Mouse (Mus musculus) kidney, postnatal 0 days (tissue): Measurements from ENCODE around the gene Cd47. TPM values are rescaled to one million over a fixed set of nuclear protein-coding genes. Genes with fewer than 3 reads are reported as not detected.

Experiments
- ATAC-seq: fragments of 200-750 bp; cut with Nextera tagmentation; replicated peaks from 2 replicates; pipeline ENCODE4 v1.8.0; 2017; ENCODE audit warnings: low read depth, moderate number of reproducible peaks, moderate TSS enrichment, moderate library complexity; ENCODE audit not compliant: low FRiP score
- DNase-seq: peaks from one replicate; pipeline ENCODE4 v3.0.0-alpha.2; 2016; ENCODE audit warnings: low spot score
- H3K27ac ChIP-seq: fragments of 300-500 bp; sonication (generic); 2 replicates; pipeline ENCODE4 v1.5.1; 2014; ENCODE audit warnings: mild to moderate bottlenecking
- H3K27me3 ChIP-seq: fragments of 300-500 bp; sonication (generic); 2 replicates; pipeline ENCODE4 v1.6.1; 2014; ENCODE audit warnings: low read length, mixed read lengths; ENCODE audit not compliant: insufficient read depth
- H3K36me3 ChIP-seq: fragments of 300-500 bp; sonication (generic); 2 replicates; pipeline ENCODE4 v1.6.1; 2014; ENCODE audit warnings: low read length, mixed read lengths; ENCODE audit not compliant: insufficient read depth
- H3K4me1 ChIP-seq: fragments of 300-500 bp; sonication (generic); replicated peaks from 2 replicates; pipeline ENCODE4 v1.6.1; 2014; ENCODE audit warnings: antibody characterized with exemption, low read length, mixed read lengths; ENCODE audit not compliant: insufficient read depth
- H3K4me2 ChIP-seq: fragments of 300-500 bp; sonication (generic); 2 replicates; pipeline ENCODE4 v1.6.1; 2014; ENCODE audit warnings: mild to moderate bottlenecking, low read length, moderate library complexity, mixed read lengths
- H3K4me3 ChIP-seq: fragments of 300-500 bp; sonication (generic); replicated peaks from 2 replicates; pipeline ENCODE4 v1.5.1; 2014; ENCODE audit warnings: low read depth, low read length
- H3K9ac ChIP-seq: fragments of 300-500 bp; sonication (generic); 2 replicates; pipeline ENCODE4 v1.6.1; 2014; ENCODE audit warnings: low read depth, low read length
- H3K9me3 ChIP-seq: fragments of 300-500 bp; sonication (generic); replicated peaks from 2 replicates; pipeline ENCODE4 v1.6.1; 2016; ENCODE audit warnings: low read length, inconsistent platforms, mixed read lengths
- CTCF ChIP-seq: IDR thresholded peaks from 2 replicates; pipeline ENCODE4 v1.5.1; 2016; ENCODE audit warnings: antibody characterized with exemption, low read depth, mild to moderate bottlenecking, moderate library complexity
- WGBS: fragments of 180-500 bp; shearing (Covaris S2); extraction: QIAGEN DNeasy Blood & Tissue Kit; methylation state at CpG from one replicate; pipeline ENCODE4 v1.1.7; 2014; 5-methylcytosine and 5-hydroxymethylcytosine counted together
- polyA plus RNA-seq: library from polyadenylated mRNA; unstranded; fragments of >200 nt; fragmentation: Nextera tagmentation; extraction: Ambion mirVana; gene quantifications from 2 replicates; pipeline ENCODE4 v1.2.1, GENCODE M21; 2015

Gene Cd47
- polyA plus RNA-seq, 1 experiment from 2014 or later = 95.6 TPM

GRCm38 (mm10) chr16:49874546-49874945 is 74.2 kb downstream of the Cd47 start:
- Histone ChIP-seq H3K4me3 (no peak overlapping the region), H3K4me2 (no peak overlapping the region), H3K27ac (no peak overlapping the region), H3K9me3 (no peaks in the 10 kb centered on the region), H3K27me3 (no peaks in the 10 kb centered on the region), H3K36me3 (no peaks in the 10 kb centered on the region), H3K4me1 (no peaks in the 10 kb centered on the region), H3K9ac (no peak overlapping the region)
- DNase-seq (no peak), ATAC-seq (no peak)
- 81% methylated on average over 1 of the region's 1 CpGs for WGBS
- TF ChIP-seq CTCF = no peak

DNA sequence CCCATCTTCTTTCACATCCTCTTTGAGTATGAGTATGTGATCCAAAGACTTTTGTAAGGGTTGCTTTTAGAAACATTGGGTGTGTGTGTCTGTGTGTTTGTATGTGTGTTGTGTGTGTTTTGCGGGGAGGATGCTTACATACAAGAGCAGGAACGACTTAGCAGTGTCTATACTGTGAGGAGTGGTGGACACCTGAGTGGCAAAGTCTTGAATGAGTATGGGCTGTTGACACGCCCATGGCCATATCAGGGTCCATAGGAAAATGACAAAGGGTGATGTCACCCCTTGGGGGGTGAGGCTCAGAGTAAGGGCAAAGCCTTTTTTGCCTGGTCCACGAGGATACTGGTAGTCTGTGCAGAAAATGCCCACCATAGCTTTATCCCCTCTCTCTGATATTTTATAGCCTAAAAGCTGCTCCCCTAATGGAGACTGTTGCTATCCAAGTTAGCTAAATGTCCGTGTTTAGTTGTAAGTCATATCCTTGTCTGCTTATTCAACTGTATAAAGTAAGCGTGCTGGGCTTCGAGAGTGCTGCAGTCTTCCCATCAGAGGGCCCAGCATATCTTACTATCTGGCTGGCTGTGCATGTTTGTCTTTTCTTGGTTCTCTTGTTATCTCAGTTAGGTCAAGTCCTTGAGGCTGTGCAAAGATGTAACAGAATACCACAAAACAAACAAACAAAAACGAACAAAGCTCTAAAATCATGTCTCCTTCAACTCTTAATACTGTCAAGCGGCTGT is 76.1 kb downstream of the Cd47 start:
- H3K9me3 ChIP-seq = no peaks in the 10 kb centered on the region
- no peak for TF ChIP-seq CTCF
- H3K36me3 ChIP-seq = no peaks in the 10 kb centered on the region
- WGBS = 64% methylated on average over 9 of the region's 9 CpGs
- H3K4me3 ChIP-seq = no peak overlapping the region
- no peak overlapping the region for H3K27ac ChIP-seq
- ATAC-seq (no peak), DNase-seq (no peak)
- no peak overlapping the region for H3K4me2 ChIP-seq
- H3K9ac ChIP-seq = no peak overlapping the region
- no peaks in the 10 kb centered on the region for H3K4me1 ChIP-seq
- no peaks in the 10 kb centered on the region for H3K27me3 ChIP-seq

DNA sequence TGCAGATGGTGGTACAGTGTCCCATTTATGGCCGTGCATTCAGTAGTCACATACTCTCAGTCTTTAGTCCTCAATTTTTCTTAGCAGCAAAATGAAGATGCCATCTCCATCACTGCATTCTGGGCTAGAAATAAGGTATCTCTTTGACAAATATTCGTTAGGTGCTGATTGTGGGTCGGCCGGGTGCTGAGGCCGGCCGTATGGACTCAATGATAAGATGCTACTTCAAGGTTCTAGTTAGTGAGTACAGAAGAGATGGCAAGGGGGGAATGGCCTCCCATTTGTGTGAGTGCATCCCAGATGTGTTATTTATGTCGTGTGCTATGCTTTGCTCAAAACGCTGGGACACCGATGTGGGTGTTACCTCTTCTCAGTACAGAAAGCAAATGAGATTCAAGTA is 76.9 kb downstream of the Cd47 start:
- WGBS = 92% methylated on average over 9 of the region's 9 CpGs
- ATAC-seq = no peak
- no peaks in the 10 kb centered on the region for H3K9me3 ChIP-seq

GRCm38 (mm10) chr16:49878051-49878450 is 77.7 kb downstream of the Cd47 start:
- no peaks in the 10 kb centered on the region for H3K9me3 ChIP-seq
- no peaks in the 10 kb centered on the region for H3K36me3 ChIP-seq
- no peak for ATAC-seq
- no peaks in the 10 kb centered on the region for H3K4me1 ChIP-seq
- H3K27ac ChIP-seq = no peak overlapping the region
- 96% methylated on average over 2 of the region's 2 CpGs for WGBS
- DNase-seq = no peak
- no peak for TF ChIP-seq CTCF
- H3K4me2 ChIP-seq = no peak overlapping the region
- no peaks in the 10 kb centered on the region for H3K27me3 ChIP-seq
- no peak overlapping the region for H3K9ac ChIP-seq
- H3K4me3 ChIP-seq = no peak overlapping the region

More for the DNA sequence above, 76.9 kb downstream of the Cd47 start:
- no peak overlapping the region for H3K4me3 ChIP-seq
- no peak overlapping the region for H3K27ac ChIP-seq
- no peak overlapping the region for H3K9ac ChIP-seq
- no peak for DNase-seq
- no peak for TF ChIP-seq CTCF
- no peak overlapping the region for H3K4me2 ChIP-seq
- no peaks in the 10 kb centered on the region for H3K4me1 ChIP-seq
- H3K27me3 ChIP-seq = no peaks in the 10 kb centered on the region
- H3K36me3 ChIP-seq = no peaks in the 10 kb centered on the region

GRCm38 (mm10) chr16:49886403-49887066 is 86.2 kb downstream of the Cd47 start:
- H3K27ac ChIP-seq = no peak overlapping the region
- DNase-seq (no peak), ATAC-seq (no peak)
- peaks cover 9% of the 10 kb centered on the region; the same call in 1 of the 2 replicates for H3K36me3 ChIP-seq
- WGBS = 94% methylated on average over 9 of the region's 9 CpGs
- H3K27me3 ChIP-seq = no peaks in the 10 kb centered on the region
- H3K4me2 ChIP-seq = no peak overlapping the region
- no peaks in the 10 kb centered on the region for H3K4me1 ChIP-seq
- H3K9ac ChIP-seq = no peak overlapping the region
- no peak overlapping the region for H3K4me3 ChIP-seq
- H3K9me3 ChIP-seq = no peaks in the 10 kb centered on the region
- no peak for TF ChIP-seq CTCF

DNA sequence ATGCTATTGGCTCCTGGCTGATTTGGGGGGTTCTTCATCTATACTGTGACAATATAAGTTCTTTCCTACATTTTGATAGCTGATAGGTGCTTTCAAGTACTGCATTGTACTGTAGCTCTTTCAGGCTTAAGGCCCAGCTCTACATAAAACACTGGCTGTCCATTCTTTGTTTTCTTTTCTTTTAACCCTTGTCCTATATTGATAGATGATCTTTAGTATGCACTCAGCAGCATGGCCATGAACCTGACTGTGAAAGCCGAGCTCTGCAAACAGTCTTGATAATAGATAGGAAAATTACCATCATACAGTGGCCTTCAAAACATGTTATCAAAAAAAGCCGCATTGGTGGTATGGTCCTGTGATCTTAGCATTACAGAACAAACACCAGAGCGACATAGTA is 87.0 kb downstream of the Cd47 start:
- Histone ChIP-seq H3K36me3 (peaks cover 9% of the 10 kb centered on the region), H3K4me2 (no peak overlapping the region), H3K9me3 (0 out of 2 replicates have a peak, but pooled peaks cover 3% of the 10 kb centered on the region), H3K9ac (no peak overlapping the region), H3K27ac (no peak overlapping the region), H3K27me3 (no peaks in the 10 kb centered on the region), H3K4me1 (no peaks in the 10 kb centered on the region), H3K4me3 (no peak overlapping the region)
- TF ChIP-seq CTCF = no peak
- ATAC-seq (no peak), DNase-seq (no peak)
- 60% methylated on average over 3 of the region's 3 CpGs for WGBS
